Mouse (Mus musculus) liver, embryonic 18 days (tissue): ENCODE measurements around the gene Ubxn7. TPM values are rescaled to one million over a fixed set of nuclear protein-coding genes. Genes with fewer than 3 reads are reported as not detected.

ENCODE experiments used
- polyA plus RNA-seq: library from polyadenylated mRNA; depleted of rRNA; stranded (reverse); fragments of >200 nt; gene quantifications from 2 replicates; pipeline ENCODE4 v1.2.3, GENCODE M21; 2012; rRNA removed

The Ubxn7 gene
- polyA plus RNA-seq = 5.2 and 7.5 TPM in 2 replicates

GRCm38 (mm10) chr16:32332040-32332555, at the start of gene Ubxn7:
Ubxn7 (plus strand) TSS chr16:32332257.

DNA sequence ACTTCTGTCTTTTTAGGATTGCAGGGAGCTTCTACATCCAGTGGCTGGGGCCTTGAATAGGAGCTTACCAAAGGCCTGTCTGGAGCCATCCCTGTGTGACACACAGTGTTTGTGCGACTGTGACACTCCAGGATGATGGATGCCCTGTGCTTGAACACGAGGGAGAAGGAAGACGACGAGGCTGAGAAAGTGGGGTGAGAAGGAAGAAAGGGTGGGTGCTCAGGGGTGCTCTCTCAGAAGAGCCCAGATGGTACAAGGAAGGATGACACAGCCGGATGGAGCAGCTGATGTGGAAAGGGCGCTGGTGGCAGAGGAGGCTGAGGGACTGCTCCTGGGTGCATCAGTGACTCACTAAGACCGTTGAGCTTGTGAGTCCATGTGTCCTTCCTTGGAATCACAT, 68.2 kb downstream of the Ubxn7 start, which contains the start of gene Tm4sf19:
TSS of gene Tm4sf19 (plus strand) at position 240 of the 400 bp plus-strand sequence.

DNA sequence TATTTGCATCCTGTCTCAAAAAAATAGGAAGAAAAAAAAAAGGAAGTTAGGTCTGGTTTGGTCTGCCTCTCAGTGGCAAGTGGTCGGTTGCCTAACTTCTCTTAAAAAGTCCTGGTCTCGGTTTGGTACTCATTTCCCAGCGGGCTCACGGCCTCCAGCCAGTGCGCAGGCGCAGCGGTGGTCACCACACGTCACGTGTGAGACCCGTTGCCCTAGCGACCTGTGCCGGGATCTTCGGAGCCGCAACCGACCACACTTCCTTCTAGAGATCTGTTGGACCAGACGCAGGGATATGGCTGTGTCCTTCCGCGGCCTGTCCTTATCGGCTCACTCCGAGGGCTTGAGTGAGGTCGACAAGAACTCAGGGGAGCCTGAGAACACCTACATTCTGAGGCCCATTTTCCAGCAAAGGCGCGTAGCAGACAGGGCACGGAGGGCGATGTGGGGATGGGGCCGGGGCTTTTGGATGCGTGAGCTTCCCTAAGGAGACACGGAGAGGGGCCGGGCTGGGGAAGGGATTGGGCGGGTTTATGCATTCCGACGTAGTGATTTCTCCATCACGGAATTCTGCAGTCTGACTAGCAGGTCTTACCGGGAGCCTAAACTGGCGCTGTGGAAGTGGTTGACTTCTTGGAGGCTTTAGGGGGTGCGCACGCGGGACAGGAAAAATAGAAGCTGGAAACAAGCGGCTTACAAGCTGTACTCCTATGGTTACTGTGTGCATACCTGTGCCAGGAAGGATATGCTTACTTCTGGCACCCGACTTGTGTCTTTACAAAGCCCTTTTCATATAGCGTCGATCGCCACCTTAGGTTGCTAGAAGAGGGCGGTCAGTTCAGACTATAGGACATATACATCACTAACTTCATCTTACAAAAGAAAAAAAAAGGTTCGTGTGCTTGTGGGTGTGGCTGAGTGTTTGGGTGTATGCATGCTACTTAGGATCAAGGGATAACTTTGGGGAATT, 87.7 kb downstream of the Ubxn7 start, which contains the start of gene Tctex1d2:
TSS of gene Tctex1d2 (plus strand) at position 186 of the 967 bp plus-strand sequence.

DNA sequence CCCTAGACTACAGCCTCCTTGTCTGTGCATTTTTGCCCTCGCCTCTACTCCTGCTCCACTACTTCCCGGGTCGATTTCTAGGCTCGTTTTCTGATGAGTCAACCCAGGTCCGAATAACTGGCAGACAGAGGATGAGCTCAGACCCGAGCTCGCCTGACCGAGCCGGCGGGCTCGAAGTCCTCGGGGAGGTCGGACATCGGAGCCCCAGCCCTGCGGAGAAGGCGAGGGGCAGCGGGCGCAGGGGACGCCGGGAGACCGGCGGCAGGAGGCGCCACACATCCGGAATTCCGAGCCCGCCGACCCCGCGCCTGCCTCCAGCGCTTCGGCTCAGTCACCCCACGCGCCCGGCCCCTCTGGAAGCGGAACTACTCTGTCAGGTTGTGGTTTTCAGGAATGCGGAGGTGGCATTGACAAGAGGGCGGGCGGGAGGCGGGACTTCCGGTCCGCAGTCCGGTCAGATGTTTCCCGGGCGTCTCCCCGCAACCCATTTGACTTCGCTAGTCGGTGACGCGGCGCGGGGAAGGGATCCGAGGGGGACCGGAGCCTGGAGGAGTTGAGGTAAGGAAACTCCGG, 98.5 kb downstream of the Ubxn7 start, which contains the start of gene Pcyt1a:
TSS of gene Pcyt1a (plus strand) at position 448 of the 573 bp plus-strand sequence.

Other genes starting within 250 kb of the Ubxn7 start
- 36.2 and 37.8 TPM in 2 replicates for gene Pigx, start 232.5 kb upstream of the Ubxn7 start, polyA plus RNA-seq
- 4.6 and 4.7 TPM in 2 replicates for gene Cep19, start 232.5 kb upstream of the Ubxn7 start, polyA plus RNA-seq
- 16.9 and 17.5 TPM in 2 replicates for gene Nrros, start 166.7 kb upstream of the Ubxn7 start, polyA plus RNA-seq
- gene Bex6, start 152.4 kb upstream of the Ubxn7 start, polyA plus RNA-seq = 0.59 and 0.71 TPM in 2 replicates
- 2.7 and 3.1 TPM in 2 replicates for gene Fbxo45, start 85.1 kb upstream of the Ubxn7 start, polyA plus RNA-seq
- gene Wdr53, start 85.0 kb upstream of the Ubxn7 start, polyA plus RNA-seq = 6.8 and 7.7 TPM in 2 replicates
- not detected in 2 replicates for gene Smco1, start 60.8 kb upstream of the Ubxn7 start, polyA plus RNA-seq
- gene Rnf168, start 54.8 kb upstream of the Ubxn7 start, polyA plus RNA-seq = 3.6 and 4.1 TPM in 2 replicates
- gene Tm4sf19, start 68.2 kb downstream of the Ubxn7 start, polyA plus RNA-seq = 0.04 TPM in 1 of 2 replicates, not detected in the other
- gene Tctex1d2, start 87.4 kb downstream of the Ubxn7 start, polyA plus RNA-seq = 3.7 and 4.5 TPM in 2 replicates
- gene Pcyt1a, start 98.7 kb downstream of the Ubxn7 start, polyA plus RNA-seq = 18.9 and 19.7 TPM in 2 replicates
- gene Slc51a, start 155.6 kb downstream of the Ubxn7 start, polyA plus RNA-seq = 0.06 and 0.10 TPM in 2 replicates
- not detected in 2 replicates for gene Zdhhc19, start 164.0 kb downstream of the Ubxn7 start, polyA plus RNA-seq